Mouse (Mus musculus) ovary, postnatal 14 days (tissue): ENCODE results near the gene Necap1.

Experiments
- DNase-seq: peaks from one replicate; pipeline ENCODE4 v3.0.0; 2022; ENCODE audit warnings: low spot score

Necap1 gene

DNA sequence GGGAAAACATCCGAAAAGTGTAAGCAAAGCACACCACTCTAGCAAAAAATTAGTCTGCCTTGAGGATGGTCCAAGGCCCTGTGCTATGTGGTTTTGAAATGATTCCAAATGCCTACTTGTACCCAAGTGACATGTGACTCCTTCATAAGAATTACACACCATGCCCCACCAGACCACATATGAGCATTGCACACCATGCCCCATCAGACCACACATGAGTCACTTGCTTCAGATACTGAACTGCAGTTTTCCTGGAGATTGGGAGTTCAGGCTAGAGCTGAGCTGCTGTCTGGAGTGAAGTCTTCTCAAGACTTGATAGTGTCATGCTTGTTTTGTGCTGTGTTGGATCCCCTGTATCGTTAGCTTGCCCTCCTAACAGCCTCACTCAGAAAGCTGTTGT lies 15.3 kb downstream of the Necap1 start:
- no peak for DNase-seq

DNA sequence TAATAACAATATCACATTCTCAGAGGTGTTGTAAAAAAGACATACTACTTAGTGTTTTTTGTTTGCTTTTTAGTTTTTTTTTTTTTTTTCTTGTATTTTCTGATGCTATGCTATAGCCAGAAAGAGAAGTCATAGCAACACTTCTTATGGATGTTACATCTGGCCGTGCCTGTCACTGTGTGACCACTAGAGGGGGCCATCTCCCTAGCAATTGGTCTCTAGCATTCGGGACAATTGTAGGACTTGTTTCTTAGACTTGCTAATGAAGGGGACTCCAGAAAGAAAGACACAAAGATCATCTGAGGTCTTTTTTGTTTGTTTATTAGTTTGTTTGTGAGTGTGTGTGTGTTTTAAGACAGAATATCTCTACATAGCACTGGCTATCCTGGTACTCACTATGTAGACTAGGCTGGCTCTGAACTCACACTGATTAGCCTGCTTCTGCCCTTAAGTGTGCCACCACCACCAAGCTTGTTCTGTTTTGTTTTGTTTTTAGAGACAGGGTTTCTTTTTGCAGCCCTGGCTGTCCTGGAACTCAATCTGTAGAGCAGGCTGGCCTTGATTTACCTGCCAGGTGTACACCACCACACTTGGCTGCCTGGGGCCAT lies 18.3 kb downstream of the Necap1 start:
- DNase-seq, result peak; percentile 56

DNA sequence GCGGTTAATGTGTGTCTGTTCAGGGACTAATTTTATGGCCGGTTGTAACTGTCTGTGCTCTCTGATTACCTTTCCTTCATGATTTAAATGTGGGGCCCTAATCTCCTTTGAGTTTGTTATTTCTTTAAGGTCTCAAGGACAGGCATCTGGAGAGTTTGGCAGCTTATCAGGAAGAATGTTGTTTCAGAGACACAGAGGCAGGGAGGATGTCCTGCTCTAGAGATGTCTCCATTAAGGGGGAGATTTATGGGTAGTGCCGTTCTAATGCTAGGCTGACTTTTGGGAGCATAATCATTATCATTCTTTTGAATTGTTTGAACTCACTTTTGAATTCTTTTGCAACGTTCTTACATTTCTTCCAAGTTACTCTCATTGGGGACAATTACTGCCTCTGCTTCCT lies 45.6 kb downstream of the Necap1 start:
- DNase-seq, result no peak

DNA sequence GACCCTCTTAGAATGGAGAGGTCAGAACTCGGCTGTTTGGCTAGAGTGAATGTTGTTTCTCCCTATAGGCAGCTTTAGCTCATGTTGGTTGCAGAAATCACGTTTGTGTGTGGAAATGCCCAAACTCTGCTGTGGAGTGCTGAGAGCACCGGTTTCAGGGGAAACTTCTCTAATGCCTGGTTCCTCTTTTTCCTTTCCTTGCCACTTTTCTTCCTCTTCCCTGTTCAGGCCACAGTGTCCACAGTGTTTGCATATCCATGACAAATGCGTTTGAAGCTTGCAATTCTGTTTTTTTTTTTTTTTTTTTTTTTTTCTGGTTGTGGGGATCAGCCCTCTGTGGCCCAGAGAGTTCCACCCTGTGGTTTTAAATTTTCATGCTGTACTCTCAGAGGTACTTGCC lies 47.2 kb downstream of the Necap1 start, which contains the start of gene Clec4a1:
Gene Clec4a1, plus strand, starts transcription at position 398 of the 400 bp plus-strand sequence.
- no peak for DNase-seq

DNA sequence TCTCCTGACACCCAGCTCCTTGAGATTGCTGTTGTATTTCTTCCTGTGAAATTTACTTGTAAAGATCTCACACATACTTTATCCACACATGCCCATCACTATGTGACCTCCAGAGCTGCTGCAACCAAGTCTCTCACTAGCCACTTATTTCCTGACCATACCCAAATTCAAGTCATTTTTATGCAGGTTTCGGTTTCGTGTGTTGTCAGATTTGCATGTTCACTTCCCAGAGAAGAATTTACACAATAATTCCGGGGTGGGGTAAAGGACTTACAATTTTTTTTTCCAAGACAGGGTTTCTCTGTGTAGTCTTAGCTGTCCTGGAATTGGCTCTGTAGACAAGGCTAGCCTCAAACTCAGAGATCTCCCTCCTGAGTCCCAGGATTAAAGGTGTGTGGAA lies 60.6 kb downstream of the Necap1 start:
- DNase-seq, result no peak
